8 mouse cellular contexts compared by ENCODE assay signal in the genomic region with DNA sequence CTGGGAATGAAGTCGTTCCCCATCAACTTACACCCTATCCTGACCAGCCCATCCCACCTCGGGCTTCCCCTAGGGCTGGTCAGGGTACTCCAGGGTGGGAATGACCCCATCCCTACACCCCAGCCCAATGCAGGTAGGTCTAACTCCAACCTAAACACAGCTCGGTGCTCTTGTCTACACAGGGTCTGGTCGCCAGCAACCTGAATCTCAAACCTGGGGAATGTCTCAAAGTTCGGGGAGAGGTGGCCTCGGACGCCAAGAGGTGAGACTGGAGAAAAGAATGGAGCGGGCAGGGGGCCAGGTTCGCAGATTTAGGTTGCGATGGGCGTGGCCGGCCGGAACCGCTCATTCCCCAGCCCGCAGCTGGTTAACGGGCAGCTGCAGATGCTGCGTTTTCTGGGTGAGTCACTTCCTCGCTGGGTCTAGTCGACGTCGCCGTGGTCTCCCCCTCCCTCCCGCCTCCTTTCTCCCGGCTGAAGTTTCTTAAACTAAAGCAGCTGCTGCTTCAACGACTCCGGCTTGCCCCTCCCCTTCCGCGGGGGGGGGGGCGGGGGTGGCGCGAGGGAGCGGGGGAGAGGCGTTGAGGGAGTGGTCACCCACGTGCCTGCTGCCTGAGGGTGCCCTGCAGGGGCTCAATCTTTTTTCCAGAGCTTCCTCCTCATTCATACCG. TPM values are rescaled to one million over a fixed set of nuclear protein-coding genes. Genes with fewer than 3 reads are reported as not detected.
DNase-seq lines count a peak whose midpoint lies in the region; ATAC-seq and TF ChIP-seq lines count a peak whose summit lies in the region.

No protein-coding gene starts in this region.

- no peak for TF ChIP-seq RAD21 in MEL (IDR thresholded peaks at IDR 0.05; ENCODE audit: low read depth, low read length)

- H3K79me2 ChIP-seq in MEL (ENCODE audit: control insufficient read depth, insufficient read depth, low read length, poor library complexity) (peaks cover 10% of the 10 kb centered on the region), myocyte (ENCODE audit: control insufficient read depth, insufficient read depth) (peaks cover 25% of the 10 kb centered on the region)

- peak in 1 of 2 experiments; percentile 58; a peak in 1 of 4 replicates for TF ChIP-seq POLR2A in MEL (IDR thresholded peaks at IDR 0.05; ENCODE audit: control insufficient read depth in 1 of 2, insufficient read depth in 1 of 2, low read depth in 1 of 2, low read length in 2 of 2, poor library complexity in 1 of 2)
- TF ChIP-seq POLR2A in brain, embryonic 14.5 days (IDR thresholded peaks at IDR 0.05; ENCODE audit: borderline replicate concordance, extremely low read depth, insufficient read depth, insufficient read length, poor library complexity, severe bottlenecking): no peak
- TF ChIP-seq POLR2A in myocyte (IDR thresholded peaks at IDR 0.05; ENCODE audit: insufficient read length, low read depth): peak; percentile 70

- H3K27ac ChIP-seq in MEL (ENCODE audit: control insufficient read depth, low read depth, low read length): peak overlapping the region; percentile 87
- peak overlapping the region; percentile 99 for H3K27ac ChIP-seq in liver, embryonic 13.5 days

- peaks cover 0 to 22% of the 10 kb centered on the region in 2 experiments; a peak in 2 of 4 replicates for H3K36me3 ChIP-seq in MEL (ENCODE audit: control insufficient read depth in 1 of 2, insufficient read depth in 2 of 2, low read length in 2 of 2)
- H3K36me3 ChIP-seq in liver, embryonic 13.5 days: peaks cover 13% of the 10 kb centered on the region
- peaks cover 17% of the 10 kb centered on the region for H3K36me3 ChIP-seq in myocyte (ENCODE audit: control insufficient read depth, insufficient read depth)
- H3K36me3 ChIP-seq in splenic B cell, adult 2 months (ENCODE audit: control insufficient read depth, insufficient read depth, low read length, poor library complexity, severe bottlenecking): no peaks in the 10 kb centered on the region

- WGBS in liver, embryonic 13.5 days (ENCODE audit: insufficient replicate concordance): under 1% methylated on average over 25 of the region's 35 CpGs

- H3K4me1 ChIP-seq in MEL (ENCODE audit: control insufficient read depth in 1 of 2, insufficient read depth in 2 of 2, low read length in 2 of 2): peaks cover 3 to 37% of the 10 kb centered on the region in 2 experiments; a peak in 3 of 4 replicates
- peaks cover 90% of the 10 kb centered on the region for H3K4me1 ChIP-seq in liver, embryonic 13.5 days (replicated peaks)

- H3K27me3 ChIP-seq in MEL (ENCODE audit: control insufficient read depth in 1 of 2, insufficient read depth in 2 of 2, low read length in 2 of 2) (no peaks in the 10 kb centered on the region), myocyte (ENCODE audit: control insufficient read depth, insufficient read depth, insufficient read length) (no peaks in the 10 kb centered on the region)
- no peaks in the 10 kb centered on the region for H3K27me3 ChIP-seq in liver, embryonic 13.5 days
- no peaks in the 10 kb centered on the region for H3K27me3 ChIP-seq in splenic B cell, adult 2 months (ENCODE audit: control insufficient read depth, insufficient read depth, low read length, poor library complexity, severe bottlenecking)

- DNase-seq in MEL (ENCODE audit: low read depth, low spot score): peak; percentile 97
- DNase-seq in brain, embryonic 14.5 days (ENCODE audit: low read depth): peak; percentile 86
- DNase-seq in gastrocnemius, postnatal 25 days: peak; percentile 92
- peak; percentile 69 for DNase-seq in liver, embryonic 13.5 days
- peak; percentile 90 for DNase-seq in splenic B cell, adult 2 months (ENCODE audit: low read depth, low spot score)
- DNase-seq in cerebellum, postnatal 4 days (ENCODE audit: low spot score in 2 of 2): no peak

- peak overlapping the region; percentile 95 for H3K4me2 ChIP-seq in liver, embryonic 13.5 days
- H3K4me2 ChIP-seq in myocyte (ENCODE audit: low read depth): peak overlapping the region; percentile 100

- H3ac ChIP-seq in myocyte (ENCODE audit: control insufficient read depth, insufficient read length): peak overlapping the region; percentile 71

- no peak for TF ChIP-seq CTCF in MEL (IDR thresholded peaks at IDR 0.05 in 2 of 3, conservative IDR thresholded peaks at IDR 0.05 in 1 of 3; ENCODE audit: control insufficient read depth in 1 of 3, insufficient read depth in 1 of 3, low read depth in 2 of 3, low read length in 3 of 3, poor library complexity in 1 of 3, severe bottlenecking in 1 of 3)
- TF ChIP-seq CTCF in brain, embryonic 14.5 days (IDR thresholded peaks at IDR 0.05; ENCODE audit: borderline replicate concordance, extremely low read depth, insufficient read depth, insufficient read length): no peak

- H3K9me3 ChIP-seq in MEL (replicated peaks; ENCODE audit: insufficient read depth, low read length): no peaks in the 10 kb centered on the region
- H3K9me3 ChIP-seq in liver, embryonic 13.5 days (replicated peaks): no peaks in the 10 kb centered on the region

- H3K4me3 ChIP-seq in MEL (ENCODE audit: control insufficient read depth in 1 of 2, insufficient read depth in 1 of 2, low read depth in 2 of 2, low read length in 2 of 2): peak overlapping the region; percentile 68 to 75
- peak overlapping the region; percentile 67 for H3K4me3 ChIP-seq in liver, embryonic 13.5 days (replicated peaks)
- H3K4me3 ChIP-seq in myocyte: peak overlapping the region; percentile 100

- ATAC-seq in inflammation-experienced regulatory T-cells, adult 6 months: peak; percentile 78
- ATAC-seq in liver, embryonic 13.5 days (ENCODE audit: low read depth): peak; percentile 10; the same call in 1 of the 2 replicates

- peak overlapping the region; percentile 74 for H3K9ac ChIP-seq in MEL (ENCODE audit: control insufficient read depth, low read depth, low read length, poor library complexity, severe bottlenecking)
- peak overlapping the region; percentile 78 for H3K9ac ChIP-seq in liver, embryonic 13.5 days

- peak; percentile 57 to 85; a peak in 3 of 4 replicates for TF ChIP-seq EP300 in MEL (IDR thresholded peaks at IDR 0.05; ENCODE audit: low read depth in 1 of 2, low read length in 2 of 2)

TF ChIP-seq in MEL, 35 proteins besides CTCF, POLR2A, EP300 and RAD21 (continues in another document):
- TF ChIP-seq CHD1 (IDR thresholded peaks at IDR 0.05; ENCODE audit: low read depth, low read length): no peak

TF ChIP-seq in myocyte, 11 proteins besides CTCF, POLR2A, EP300 and RAD21 (continues in another document):
- peak; percentile 96 for TF ChIP-seq POLR2AphosphoS2 (IDR thresholded peaks at IDR 0.05; ENCODE audit: insufficient read length, low read depth)
- no peak for TF ChIP-seq REST (IDR thresholded peaks at IDR 0.05; ENCODE audit: insufficient read depth, insufficient read length)

RNA-seq across cellular contexts. Expression of a gene that starts 1.4 kb away (rescaled TPM):
- total RNA-seq in MEL (2012; rRNA removed): 974 and 1,054 TPM in 2 replicates
- polyA plus RNA-seq in MEL (2012; ENCODE audit: insufficient read depth in 1 of 2, insufficient read length in 2 of 2, low read depth in 1 of 2, low replicate concordance in 2 of 2, missing spikeins in 1 of 2) (1,000 to 10,000 TPM in 1 of 2 experiments, 100 to 1,000 TPM in 1; 646 to 1,010 TPM), myocyte (2012; fragmentation: generic; extraction: Trizol) (13,722 TPM)
- 168 and 194 TPM in 2 replicates for polyA plus RNA-seq in brain, embryonic 14.5 days (2012; rRNA removed)
- total RNA-seq in gastrocnemius, postnatal 25 days (2021): 100 to 1,000 TPM; 224 to 270 TPM
- 1,000 to 10,000 TPM in 1 of 3 experiments, 100 to 1,000 TPM in 2; 309 to 2,729 (median 443) TPM for polyA plus RNA-seq in inflammation-experienced regulatory T-cells, adult 6 months (2017; shearing (Covaris generic))
- polyA plus RNA-seq in liver, embryonic 13.5 days (2015; fragmentation: Nextera tagmentation; extraction: Ambion mirVana): 683 and 710 TPM in 2 replicates

RNA-seq across cellular contexts. Expression of a gene that starts 6.8 kb away (rescaled TPM):
- total RNA-seq in MEL (2012; rRNA removed): 39.0 and 40.8 TPM in 2 replicates
- polyA plus RNA-seq in MEL (2012; ENCODE audit: insufficient read depth in 1 of 2, insufficient read length in 2 of 2, low read depth in 1 of 2, low replicate concordance in 2 of 2, missing spikeins in 1 of 2) (100 to 1,000 TPM in 1 of 2 experiments, not detected in 1; 127 TPM), myocyte (2012; fragmentation: generic; extraction: Trizol) (101 TPM)
- 45.7 and 50.1 TPM in 2 replicates for polyA plus RNA-seq in brain, embryonic 14.5 days (2012; rRNA removed)
- 10 to 100 TPM; 22.2 to 23.1 TPM for total RNA-seq in gastrocnemius, postnatal 25 days (2021)
- polyA plus RNA-seq in inflammation-experienced regulatory T-cells, adult 6 months (2017; shearing (Covaris generic)): 10 to 100 TPM; 38.8 to 53.8 (median 51.1) TPM
- polyA plus RNA-seq in liver, embryonic 13.5 days (2015; fragmentation: Nextera tagmentation; extraction: Ambion mirVana): 45.6 and 48.9 TPM in 2 replicates

RNA-seq across cellular contexts. Expression of a gene that starts 14.2 kb away (rescaled TPM):
- total RNA-seq in MEL (2012; rRNA removed): 16.7 and 21.5 TPM in 2 replicates
- polyA plus RNA-seq in MEL (2012; ENCODE audit: insufficient read depth in 1 of 2, insufficient read length in 2 of 2, low read depth in 1 of 2, low replicate concordance in 2 of 2, missing spikeins in 1 of 2) (10 to 100 TPM in 1 of 2 experiments, not detected in 1; 25.4 TPM), myocyte (2012; fragmentation: generic; extraction: Trizol) (33.1 TPM)
- polyA plus RNA-seq in brain, embryonic 14.5 days (2012; rRNA removed): 124 and 153 TPM in 2 replicates
- 1 to 10 TPM; 2.3 TPM for total RNA-seq in gastrocnemius, postnatal 25 days (2021)
- polyA plus RNA-seq in inflammation-experienced regulatory T-cells, adult 6 months (2017; shearing (Covaris generic)): 1 to 10 TPM in 2 of 3 experiments, under 1 TPM in 1; 0.94 to 3.8 (median 3.3) TPM
- polyA plus RNA-seq in liver, embryonic 13.5 days (2015; fragmentation: Nextera tagmentation; extraction: Ambion mirVana): 6.9 and 7.4 TPM in 2 replicates

RNA-seq across cellular contexts. Expression of a gene that starts 19.6 kb away (rescaled TPM):
- 18.4 and 21.3 TPM in 2 replicates for total RNA-seq in MEL (2012; rRNA removed)
- polyA plus RNA-seq in MEL (2012; ENCODE audit: insufficient read depth in 1 of 2, insufficient read length in 2 of 2, low read depth in 1 of 2, low replicate concordance in 2 of 2, missing spikeins in 1 of 2): 10 to 100 TPM in 1 of 2 experiments, not detected in 1; 31.3 TPM
- 51.2 and 74.5 TPM in 2 replicates for polyA plus RNA-seq in brain, embryonic 14.5 days (2012; rRNA removed)
- total RNA-seq in gastrocnemius, postnatal 25 days (2021): 10 to 100 TPM; 35.3 to 42.2 TPM
- polyA plus RNA-seq in inflammation-experienced regulatory T-cells, adult 6 months (2017; shearing (Covaris generic)): 10 to 100 TPM; 14.8 to 27.1 (median 20.3) TPM
- polyA plus RNA-seq in liver, embryonic 13.5 days (2015; fragmentation: Nextera tagmentation; extraction: Ambion mirVana): 12.9 and 18.8 TPM in 2 replicates
- polyA plus RNA-seq in myocyte (2012; fragmentation: generic; extraction: Trizol): 19.9 TPM

RNA-seq across cellular contexts. Expression of a gene that starts 28.4 kb away (rescaled TPM):
- total RNA-seq in MEL (2012; rRNA removed): 17.1 and 21.0 TPM in 2 replicates
- polyA plus RNA-seq in MEL (2012; ENCODE audit: insufficient read depth in 1 of 2, insufficient read length in 2 of 2, low read depth in 1 of 2, low replicate concordance in 2 of 2, missing spikeins in 1 of 2) (10 to 100 TPM in 1 of 2 experiments, not detected in 1; 80.2 TPM), myocyte (2012; fragmentation: generic; extraction: Trizol) (11.1 TPM)
- polyA plus RNA-seq in brain, embryonic 14.5 days (2012; rRNA removed): 13.6 and 14.3 TPM in 2 replicates
- 1 to 10 TPM; 2.6 to 3.1 TPM for total RNA-seq in gastrocnemius, postnatal 25 days (2021)
- 10 to 100 TPM; 49.5 to 72.6 (median 52.6) TPM for polyA plus RNA-seq in inflammation-experienced regulatory T-cells, adult 6 months (2017; shearing (Covaris generic))
- 17.7 and 22.2 TPM in 2 replicates for polyA plus RNA-seq in liver, embryonic 13.5 days (2015; fragmentation: Nextera tagmentation; extraction: Ambion mirVana)

Comparison
In these comparisons a context has a peak if more than half of its experiments do, and no peak if none do; other contexts are left out.
1. DNase-seq: peak in MEL (single experiment), brain, embryonic 14.5 days (single experiment), gastrocnemius, postnatal 25 days (single experiment), liver, embryonic 13.5 days (single experiment) and splenic B cell, adult 2 months (single experiment); none in cerebellum, postnatal 4 days (0 of 2).
2. Peak in every context shown above with its lines, with median percentiles within 50 percentile points of each other: H3K4me3 ChIP-seq.